Mouse (Mus musculus) liver, adult 2 months (tissue): Measurements from ENCODE around the gene Ddhd1. TPM values are rescaled to one million over a fixed set of nuclear protein-coding genes. Genes with fewer than 3 reads are reported as not detected.

Experiments
- DNase-seq: peaks from one replicate; pipeline ENCODE4 v3.0.0-alpha.2; 2011; ENCODE audit warnings: low read depth, low spot score; ENCODE audit errors: extremely low read depth
- H3K27ac ChIP-seq: fragments of 200-500 bp; replicated peaks from 2 replicates; pipeline ENCODE4 v1.5.1; 2012; ENCODE audit warnings: low read depth, mild to moderate bottlenecking, control low read depth, inconsistent platforms, low read length; ENCODE audit not compliant: insufficient read depth
- H3K27me3 ChIP-seq: fragments of 200-500 bp; 2 replicates; pipeline ENCODE4 v1.6.1; 2012; ENCODE audit warnings: mild to moderate bottlenecking, moderate library complexity, low read length, inconsistent platforms; ENCODE audit not compliant: control insufficient read depth, insufficient read depth
- H3K36me3 ChIP-seq: fragments of 200-500 bp; 2 replicates; pipeline ENCODE4 v1.6.1; 2012; ENCODE audit warnings: low read length, inconsistent platforms; ENCODE audit not compliant: control insufficient read depth, insufficient read depth
- H3K4me1 ChIP-seq: fragments of 200-500 bp; 2 replicates; pipeline ENCODE4 v1.6.1; 2011; ENCODE audit warnings: low read length; ENCODE audit not compliant: control insufficient read depth, insufficient read depth
- H3K4me3 ChIP-seq: fragments of 200-500 bp; 2 replicates; pipeline ENCODE4 v1.5.1; 2011; ENCODE audit warnings: low read depth, mild to moderate bottlenecking, control low read depth, low read length, moderate library complexity; ENCODE audit not compliant: insufficient read depth
- H3K79me2 ChIP-seq: fragments of 200-500 bp; 2 replicates; pipeline ENCODE4 v1.6.1; 2012; ENCODE audit warnings: inconsistent platforms, mild to moderate bottlenecking, low read length, moderate library complexity; ENCODE audit not compliant: control insufficient read depth, insufficient read depth
- H3K9ac ChIP-seq: fragments of 200-500 bp; 2 replicates; pipeline ENCODE4 v1.6.1; 2012; ENCODE audit warnings: low read depth, mild to moderate bottlenecking, control low read depth, inconsistent platforms, low read length
- CTCF ChIP-seq: fragments of 200-500 bp; IDR thresholded peaks from 2 replicates; pipeline ENCODE4 v1.5.1; 2011; ENCODE audit warnings: low read depth, low read length, control low read depth
- POLR2A ChIP-seq: fragments of 200-500 bp; IDR thresholded peaks from 2 replicates; pipeline ENCODE4 v1.6.1; 2011; ENCODE audit warnings: low read length, control low read depth; ENCODE audit not compliant: insufficient read depth; ENCODE audit errors: extremely low read depth
- WGBS: fragments of 180-500 bp; shearing (Covaris S2); methylation state at CpG from one replicate; pipeline ENCODE4 v1.1.7; 2018; 5-methylcytosine and 5-hydroxymethylcytosine counted together
- polyA plus RNA-seq: library from polyadenylated mRNA; depleted of rRNA; stranded (reverse); fragments of >200 nt; gene quantifications from 2 replicates; pipeline ENCODE4 v1.2.3, GENCODE M21; 2012
- total RNA-seq: library from RNA; depleted of rRNA; stranded (reverse); fragments of >200 nt; gene quantifications from 2 replicates; pipeline ENCODE4 v1.2.3, GENCODE M21; 2014

The Ddhd1 gene
- total and polyA plus RNA-seq, 2 experiments = 10.1 to 10.7 TPM

DNA sequence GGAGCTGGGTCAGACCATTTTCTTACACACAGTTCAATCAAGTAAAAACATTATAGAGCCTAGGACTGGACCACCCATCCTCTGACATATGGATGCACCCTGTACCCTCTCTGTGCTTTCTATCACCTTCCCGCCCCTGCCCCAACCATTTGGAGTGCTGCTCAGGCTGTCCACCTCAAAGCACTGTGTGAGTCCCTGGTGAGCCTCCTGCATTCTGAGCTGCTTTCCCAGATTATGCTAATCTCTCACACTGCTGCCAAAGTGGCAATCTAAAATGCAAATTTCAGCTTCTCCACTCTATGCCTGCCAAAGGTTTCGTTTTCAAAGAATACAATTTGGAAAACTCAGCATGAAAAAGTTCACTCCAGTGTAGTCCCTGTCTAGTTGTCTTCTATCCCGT, 14.5 kb downstream of the Ddhd1 start:
- 68% methylated on average over 3 of the region's 3 CpGs for WGBS
- H3K79me2 ChIP-seq = peaks cover 26% of the 10 kb centered on the region; the same call in 1 of the 2 replicates
- peaks cover 7% of the 10 kb centered on the region for H3K4me1 ChIP-seq
- H3K9ac ChIP-seq = no peak overlapping the region
- H3K4me3 ChIP-seq = no peak overlapping the region
- TF ChIP-seq CTCF (no peak), POLR2A (no peak)
- no peak overlapping the region for H3K27ac ChIP-seq
- no peak for DNase-seq
- no peaks in the 10 kb centered on the region for H3K36me3 ChIP-seq
- H3K27me3 ChIP-seq = no peaks in the 10 kb centered on the region

DNA sequence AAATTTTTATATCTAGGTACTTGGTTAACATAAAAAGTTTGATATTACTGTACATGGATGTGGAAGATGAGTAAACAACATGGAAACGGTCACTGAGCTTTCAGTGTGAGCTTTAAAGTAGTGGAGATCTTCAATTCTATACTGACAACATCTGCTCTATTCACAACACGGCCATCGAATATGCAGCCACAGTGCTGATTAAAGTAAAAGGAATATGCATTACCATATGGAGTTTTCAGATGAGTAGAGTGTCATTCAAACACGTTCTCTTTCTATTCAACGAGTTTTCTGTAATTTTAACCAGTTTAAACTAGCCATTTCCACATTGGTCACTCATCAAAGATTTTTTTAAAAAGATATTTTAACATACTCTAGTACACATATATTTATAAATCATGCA, 15.1 kb downstream of the Ddhd1 start:
- no peaks in the 10 kb centered on the region for H3K27me3 ChIP-seq
- no peak overlapping the region for H3K9ac ChIP-seq
- 92% methylated on average over 5 of the region's 5 CpGs for WGBS
- TF ChIP-seq POLR2A (no peak), CTCF (no peak)
- H3K4me3 ChIP-seq = no peak overlapping the region
- no peak for DNase-seq
- H3K79me2 ChIP-seq = peaks cover 25% of the 10 kb centered on the region; the same call in 1 of the 2 replicates
- peaks cover 7% of the 10 kb centered on the region for H3K4me1 ChIP-seq
- H3K36me3 ChIP-seq = no peaks in the 10 kb centered on the region
- no peak overlapping the region for H3K27ac ChIP-seq

DNA sequence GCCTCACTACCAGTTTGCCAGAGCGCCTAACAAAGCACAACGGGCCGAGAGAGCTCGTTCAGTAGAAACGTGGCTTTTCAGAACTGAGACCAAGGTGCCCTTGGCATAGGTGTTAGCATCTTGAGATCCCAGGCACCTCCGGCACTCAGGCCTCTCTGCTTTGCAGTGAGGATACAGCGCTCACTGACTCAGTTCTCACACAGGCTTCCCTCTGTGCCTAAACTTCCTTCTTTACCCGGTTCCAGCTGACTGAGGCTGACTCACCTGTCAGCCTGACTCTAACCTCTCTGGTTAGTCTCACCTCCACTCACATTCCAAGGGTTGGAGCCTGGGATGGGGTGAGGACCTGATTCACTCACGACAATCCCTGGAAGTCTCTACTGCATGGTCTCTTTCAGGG, 15.7 kb downstream of the Ddhd1 start:
- peaks cover 7% of the 10 kb centered on the region for H3K4me1 ChIP-seq
- TF ChIP-seq CTCF (no peak), POLR2A (no peak)

DNA sequence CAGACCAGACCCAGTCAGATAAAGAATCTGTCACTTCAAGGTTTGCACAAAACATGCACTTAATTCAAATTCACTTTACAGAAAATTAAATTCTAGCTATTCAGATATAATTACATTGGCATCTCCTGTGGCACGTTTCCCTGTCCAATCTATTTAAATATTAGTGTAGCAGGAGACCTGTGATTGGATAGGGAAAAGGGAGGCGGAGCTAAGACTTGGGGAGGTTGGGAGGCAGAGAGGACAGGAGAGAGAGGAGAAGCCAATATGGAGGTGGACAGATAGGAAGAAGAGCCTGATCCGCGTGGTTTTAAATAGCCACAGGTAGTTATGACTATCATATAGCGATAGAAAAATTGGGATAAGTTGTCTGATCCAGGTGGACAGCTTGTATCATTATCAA, 19.2 kb downstream of the Ddhd1 start:
- TF ChIP-seq POLR2A = no peak
- TF ChIP-seq CTCF = no peak
- no peaks in the 10 kb centered on the region for H3K36me3 ChIP-seq
- H3K9ac ChIP-seq = no peak overlapping the region
- H3K4me3 ChIP-seq = no peak overlapping the region
- H3K79me2 ChIP-seq = peaks cover 23% of the 10 kb centered on the region; the same call in 1 of the 2 replicates
- H3K4me1 ChIP-seq = peaks cover 7% of the 10 kb centered on the region
- no peak overlapping the region for H3K27ac ChIP-seq
- H3K27me3 ChIP-seq = no peaks in the 10 kb centered on the region
- 74% methylated on average over 5 of the region's 5 CpGs for WGBS
- no peak for DNase-seq

More for the DNA sequence above, 15.7 kb downstream of the Ddhd1 start:
- H3K27me3 ChIP-seq = no peaks in the 10 kb centered on the region
- H3K9ac ChIP-seq = no peak overlapping the region
- DNase-seq = no peak
- peaks cover 24% of the 10 kb centered on the region; the same call in 1 of the 2 replicates for H3K79me2 ChIP-seq
- H3K36me3 ChIP-seq = no peaks in the 10 kb centered on the region
- no peak overlapping the region for H3K4me3 ChIP-seq
- H3K27ac ChIP-seq = no peak overlapping the region
- 87% methylated on average over 9 of the region's 9 CpGs for WGBS

DNA sequence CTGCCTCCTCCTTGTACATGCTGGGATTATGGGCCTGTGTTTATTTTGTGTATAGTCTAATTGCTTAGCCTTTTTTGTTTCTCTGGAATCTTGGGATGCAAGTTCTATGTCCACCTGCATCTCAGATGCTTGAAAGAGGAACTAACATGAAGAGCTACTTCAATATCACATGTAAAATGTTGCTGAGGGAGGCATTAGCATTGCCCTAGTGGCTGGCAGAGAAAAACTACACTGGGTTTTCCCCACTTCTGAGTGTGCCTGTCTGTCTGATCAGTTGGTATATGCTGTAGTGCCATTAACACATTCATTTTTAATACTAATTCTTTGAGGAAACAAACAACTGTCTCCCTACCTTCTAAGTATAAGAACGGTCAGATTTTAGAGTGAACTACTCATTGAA, 22.4 kb downstream of the Ddhd1 start:
- Histone ChIP-seq H3K4me1 (peaks cover 4% of the 10 kb centered on the region), H3K79me2 (peaks cover 20% of the 10 kb centered on the region; the same call in 1 of the 2 replicates), H3K36me3 (no peaks in the 10 kb centered on the region), H3K4me3 (no peak overlapping the region), H3K27me3 (no peaks in the 10 kb centered on the region), H3K9ac (no peak overlapping the region), H3K27ac (no peak overlapping the region)
- DNase-seq = no peak
- TF ChIP-seq CTCF (no peak), POLR2A (no peak)
- WGBS = 94% methylated on average over 1 of the region's 1 CpGs

DNA sequence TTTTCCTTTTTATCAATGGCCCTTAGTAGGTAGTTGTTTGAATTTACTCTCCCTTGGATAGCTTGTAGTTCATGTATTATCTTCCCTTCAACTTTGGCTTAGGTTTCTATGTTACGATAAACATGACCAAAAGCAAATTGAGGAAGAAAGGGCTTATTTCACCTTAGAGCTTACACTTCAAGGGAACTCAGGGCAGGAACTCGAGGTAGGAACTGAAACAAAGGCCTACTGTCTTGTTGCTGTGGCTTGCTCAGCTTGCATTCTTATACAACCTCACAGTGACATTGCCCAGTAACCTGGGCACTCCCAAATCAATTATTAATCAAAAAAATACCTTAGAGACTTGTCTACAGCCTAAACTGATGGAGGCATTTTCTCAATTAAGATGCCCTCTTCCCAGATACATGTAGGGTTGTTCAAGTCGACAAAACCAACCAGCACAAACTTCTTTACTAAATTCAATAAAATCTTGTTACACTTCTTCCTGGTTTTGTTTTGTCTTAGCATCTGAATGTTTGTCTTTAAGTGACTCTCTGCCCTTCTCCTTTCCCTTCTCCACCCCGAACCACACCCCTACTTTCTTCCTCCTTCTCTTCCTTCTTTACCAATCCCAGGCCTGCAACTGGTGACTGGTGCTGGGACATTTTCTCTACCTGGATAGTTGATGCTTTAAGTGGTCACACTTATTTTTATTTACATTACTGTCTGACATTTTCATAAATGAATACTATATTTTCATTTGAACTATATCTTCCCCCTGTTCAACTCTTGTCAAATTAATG, 25.0 kb downstream of the Ddhd1 start:
- 83% methylated on average over 4 of the region's 4 CpGs for WGBS
- no peaks in the 10 kb centered on the region for H3K27me3 ChIP-seq

More for the DNA sequence above, 25.0 kb downstream of the Ddhd1 start:
- Histone ChIP-seq H3K4me3 (no peak overlapping the region), H3K9ac (no peak overlapping the region), H3K4me1 (no peaks in the 10 kb centered on the region), H3K79me2 (peaks cover 15% of the 10 kb centered on the region; the same call in 1 of the 2 replicates), H3K36me3 (no peaks in the 10 kb centered on the region; the same call in 1 of the 2 replicates), H3K27ac (no peak overlapping the region)
- TF ChIP-seq POLR2A = no peak
- TF ChIP-seq CTCF = no peak
- DNase-seq = no peak
